Mouse (Mus musculus) left cerebral cortex, adult 2 months (tissue): ENCODE measurements around the gene Mfng. TPM values are rescaled to one million over a fixed set of nuclear protein-coding genes. Genes with fewer than 3 reads are reported as not detected.

ENCODE experiments used
- DNase-seq, 2 experiments: peaks; one replicate each; pipeline ENCODE4 v3.0.0; 2021 to 2022; ENCODE audit warnings: low spot score in 2 of 2, mixed read lengths in 1 of 2; ENCODE audit errors: extremely low spot score in 1 of 2
- H3K27ac ChIP-seq: fragments of 200-600 bp; 2 replicates; pipeline ENCODE4 v1.8.1; 2022
- H3K4me3 ChIP-seq: fragments of 200-600 bp; 2 replicates; pipeline ENCODE4 v1.8.1; 2022
- CTCF ChIP-seq: fragments of 200-600 bp; IDR thresholded peaks from 2 replicates; pipeline ENCODE4 v1.8.1; 2022; ENCODE audit warnings: antibody characterized with exemption, mild to moderate bottlenecking, moderate library complexity
- intact Hi-C: fragments of 180-260 bp; cut with DNase I; formaldehyde crosslinking; loops from one replicate; pipeline ENCODE4 v1.15.1; 2025
- total RNA-seq, 2 experiments: library from RNA; stranded (reverse); gene quantifications; 2 replicates each; pipeline ENCODE4 v1.2.3; 2021

Gene Mfng
- total RNA-seq, 2 experiments from 2014 or later, result 5.0 to 6.2 TPM

GRCm38 (mm10) chr15:78720094-78720493, 53.2 kb downstream of the Mfng start:
- peak; percentile 80 for DNase-seq
- peak; percentile 78 for TF ChIP-seq CTCF
- Histone ChIP-seq H3K4me3 (no peak overlapping the region), H3K27ac (0 out of 2 replicates have a peak overlapping the region, but pooled peaks have one; percentile 32)
- intact Hi-C loops, result loop anchor here (1.0 to 2.0 kb wide), 2 partner anchors 25 to 97 kb away; no protein-coding TSS in a partner anchor

- no peak for DNase-seq
- H3K27ac ChIP-seq, result peak overlapping the region; percentile 32; the same call in 1 of the 2 replicates
Observed at GRCm38 (mm10) chr15:78719416-78719815, 53.9 kb downstream of the Mfng start.

GRCm38 (mm10) chr15:78718290-78719250, 54.7 kb downstream of the Mfng start, which contains the start of gene Elfn2:
Gene Elfn2, minus strand, starts transcription at chr15:78718771.
- intact Hi-C loops, result loop anchor here (10.0 kb wide), 1 partner anchor 284 kb away; no protein-coding TSS in a partner anchor
- Histone ChIP-seq H3K27ac (peak within 1 kb of the TSS; percentile 95), H3K4me3 (peak within 1 kb of the TSS; percentile 79)
- TF ChIP-seq CTCF, result no peak; the same call in 1 of the 2 replicates
- DNase-seq, result peak; percentile 71 to 72

More at GRCm38 (mm10) chr15:78719416-78719815, 53.9 kb downstream of the Mfng start:
- no peak for TF ChIP-seq CTCF
- H3K4me3 ChIP-seq, result peak overlapping the region; percentile 79; the same call in 1 of the 2 replicates
- intact Hi-C loops, result loop anchor here (10.0 kb wide), 1 partner anchor 285 kb away; no protein-coding TSS in a partner anchor

GRCm38 (mm10) chr15:78716936-78717335, 56.3 kb downstream of the Mfng start:
- DNase-seq, result peak in 1 of 2 experiments; percentile 54
- TF ChIP-seq CTCF, result no peak
- peak overlapping the region; percentile 95 for H3K27ac ChIP-seq
- H3K4me3 ChIP-seq, result peak overlapping the region; percentile 79
- intact Hi-C loops, result loop anchor here (10.0 kb wide), 1 partner anchor 282 kb away; no protein-coding TSS in a partner anchor

- intact Hi-C loops, result loop anchor here (10.0 kb wide), 1 partner anchor 281 kb away; no protein-coding TSS in a partner anchor
- H3K27ac ChIP-seq, result 0 out of 2 replicates have a peak overlapping the region, but pooled peaks have one; percentile 50
- peak overlapping the region; percentile 79 for H3K4me3 ChIP-seq
- TF ChIP-seq CTCF, result peak; percentile 2; the same call in 1 of the 2 replicates
- DNase-seq, result no peak
Observed at GRCm38 (mm10) chr15:78715856-78716255, 57.4 kb downstream of the Mfng start.

GRCm38 (mm10) chr15:78713751-78714150, 59.5 kb downstream of the Mfng start:
- peak overlapping the region; percentile 50 for H3K4me3 ChIP-seq
- no peak for DNase-seq

GRCm38 (mm10) chr15:78712335-78713258, 60.7 kb downstream of the Mfng start:
- peak overlapping the region; percentile 89 for H3K27ac ChIP-seq
- DNase-seq, result peak; percentile 67 to 69
- intact Hi-C loops, result loop anchor here (2.0 to 10.0 kb wide), 3 partner anchors 38 to 278 kb away; partner anchors contain the start of gene Sstr3
- H3K4me3 ChIP-seq, result peak overlapping the region; percentile 50
- no peak; the same call in 1 of the 2 replicates for TF ChIP-seq CTCF

More at GRCm38 (mm10) chr15:78713751-78714150, 59.5 kb downstream of the Mfng start:
- peak overlapping the region; percentile 89 for H3K27ac ChIP-seq
- intact Hi-C loops, result loop anchor here (2.0 to 10.0 kb wide), 3 partner anchors 39 to 279 kb away; partner anchors contain the start of gene Sstr3
- TF ChIP-seq CTCF, result no peak

- peak; percentile 69 to 83 for DNase-seq
- no peak for TF ChIP-seq CTCF
- intact Hi-C loops, result loop anchor here (2.0 to 10.0 kb wide), 3 partner anchors 37 to 277 kb away; partner anchors contain the start of gene Sstr3
- H3K27ac ChIP-seq, result peak overlapping the region; percentile 89
- H3K4me3 ChIP-seq, result peak overlapping the region; percentile 50
Observed at GRCm38 (mm10) chr15:78711935-78712334, 61.3 kb downstream of the Mfng start.

GRCm38 (mm10) chr15:78710634-78711033, 62.6 kb downstream of the Mfng start:
- peak; percentile 58 to 76 for DNase-seq
- no peak for TF ChIP-seq CTCF
- peak overlapping the region; percentile 50 for H3K4me3 ChIP-seq
- intact Hi-C loops, result loop anchor here (5.0 to 10.0 kb wide), 2 partner anchors 168 to 276 kb away; partner anchors contain the start of gene Sstr3
- peak overlapping the region; percentile 89 for H3K27ac ChIP-seq

GRCm38 (mm10) chr15:78709767-78710166, 63.5 kb downstream of the Mfng start:
- DNase-seq, result peak; percentile 72 to 77
- H3K27ac ChIP-seq, result peak overlapping the region; percentile 89
- no peak for TF ChIP-seq CTCF
- peak overlapping the region; percentile 50 for H3K4me3 ChIP-seq
- intact Hi-C loops, result loop anchor here (5.0 to 10.0 kb wide), 2 partner anchors 167 to 275 kb away; partner anchors contain the start of gene Sstr3
